Mouse (Mus musculus) erythroblast, embryonic 14.5 days (primary cell): ENCODE data around the gene Gm11567. TPM values are rescaled to one million over a fixed set of nuclear protein-coding genes. Genes with fewer than 3 reads are reported as not detected.

ENCODE experiments used
- H3K27me3 ChIP-seq: 2 replicates; pipeline ENCODE4 v1.6.1; 2012; ENCODE audit warnings: inconsistent platforms; ENCODE audit not compliant: control insufficient read depth
- H3K36me3 ChIP-seq: 2 replicates; pipeline ENCODE4 v1.6.1; 2012; ENCODE audit warnings: mild to moderate bottlenecking, inconsistent platforms; ENCODE audit not compliant: control insufficient read depth
- H3K4me1 ChIP-seq: 2 replicates; pipeline ENCODE4 v1.6.1; 2012; ENCODE audit warnings: inconsistent platforms; ENCODE audit not compliant: control insufficient read depth
- H3K4me3 ChIP-seq: replicated peaks from 2 replicates; pipeline ENCODE3; 2012; ENCODE audit warnings: moderate library complexity, mild to moderate bottlenecking, inconsistent platforms
- H3K9me3 ChIP-seq: 2 replicates; pipeline ENCODE4 v1.6.1; 2012; ENCODE audit warnings: low read length, inconsistent platforms, mixed read lengths; ENCODE audit not compliant: control insufficient read depth
- GATA1 ChIP-seq: IDR thresholded peaks from 2 replicates; pipeline ENCODE4 v1.6.1; 2012; ENCODE audit warnings: low read length, inconsistent platforms, mixed read lengths
- TAL1 ChIP-seq: IDR thresholded peaks from 3 replicates; pipeline ENCODE4 v1.6.1; 2012; ENCODE audit warnings: low read length, inconsistent platforms, mixed read lengths
- polyA plus RNA-seq: library from polyadenylated mRNA; stranded (reverse); fragments of >175 nt; gene quantifications from 2 replicates; pipeline ENCODE4 v1.2.3, GENCODE M21; 2012

Gm11567 gene
- polyA plus RNA-seq, 1 experiment, result not detected

DNA sequence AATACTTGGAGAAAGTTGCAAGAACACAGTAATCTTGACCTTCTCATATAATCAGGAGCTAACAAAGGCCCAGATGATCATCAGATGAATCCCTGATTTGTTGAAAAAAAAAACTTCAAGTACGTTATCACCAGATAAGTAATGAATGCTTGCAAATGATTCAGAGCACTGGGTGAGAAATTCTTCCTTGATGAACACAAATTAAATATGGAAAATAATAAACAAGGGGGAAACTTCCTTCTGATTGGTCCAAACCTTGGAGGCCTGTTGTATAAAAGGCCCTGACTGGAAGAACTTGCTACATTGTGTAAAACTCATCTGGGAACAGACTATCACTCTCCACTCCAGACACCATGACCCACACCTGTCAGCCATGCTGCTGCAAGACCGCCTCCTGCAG lies 28.6 kb downstream of the Gm11567 start, which contains the start of gene Krtap31-1:
Gene Krtap31-1, plus strand, starts transcription at position 301 of the 400 bp plus-strand sequence.
- no peaks in the 10 kb centered on the region for H3K27me3 ChIP-seq
- H3K9me3 ChIP-seq, result peaks cover 6% of the 10 kb centered on the region; the same call in 1 of the 2 replicates
- TF ChIP-seq TAL1 (no peak), GATA1 (no peak)
- no peaks in the 10 kb centered on the region for H3K36me3 ChIP-seq
- no peaks in the 10 kb centered on the region for H3K4me1 ChIP-seq
- H3K4me3 ChIP-seq, result no peak within 1 kb of the TSS

DNA sequence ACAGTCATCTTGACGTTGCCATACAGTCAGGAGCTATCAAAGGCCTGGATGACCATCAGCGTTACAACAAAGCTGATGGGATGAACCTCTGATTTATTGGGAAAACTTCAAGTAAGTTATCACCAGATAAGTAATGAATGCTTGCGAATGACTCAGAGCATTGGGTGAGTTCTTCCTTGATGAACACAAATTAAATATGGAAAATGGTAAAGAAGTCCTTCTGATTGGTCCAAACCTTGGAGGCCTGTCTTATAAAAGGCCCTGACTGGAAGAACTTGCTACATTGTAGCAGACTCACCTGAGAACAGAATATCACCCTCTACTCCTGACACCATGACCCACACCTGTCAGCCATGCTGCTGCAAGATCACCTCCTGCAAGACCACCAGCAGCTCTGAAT lies 35.5 kb downstream of the Gm11567 start, which contains the start of gene Gm11565:
Gene Gm11565, plus strand, starts transcription at position 301 of the 400 bp plus-strand sequence.
- Histone ChIP-seq H3K9me3 (peaks cover 9% of the 10 kb centered on the region), H3K4me1 (no peaks in the 10 kb centered on the region), H3K4me3 (no peak within 1 kb of the TSS), H3K36me3 (no peaks in the 10 kb centered on the region), H3K27me3 (no peaks in the 10 kb centered on the region)
- TF ChIP-seq TAL1 (no peak), GATA1 (no peak)

Other genes with a start within 250 kb of the Gm11567 start
- not detected in 2 replicates for gene Krtap4-2, start 244.1 kb upstream of the Gm11567 start, polyA plus RNA-seq
- gene Krtap4-7, start 235.1 kb upstream of the Gm11567 start, polyA plus RNA-seq, result not detected in 2 replicates
- not detected in 2 replicates for gene Gm11555, start 229.0 kb upstream of the Gm11567 start, polyA plus RNA-seq
- not detected in 2 replicates for gene Gm11563, start 220.2 kb upstream of the Gm11567 start, polyA plus RNA-seq
- not detected in 2 replicates for gene Krtap4-6, start 213.2 kb upstream of the Gm11567 start, polyA plus RNA-seq
- gene Gm14190, start 188.4 kb upstream of the Gm11567 start, polyA plus RNA-seq, result not detected in 2 replicates
- not detected in 2 replicates for gene Gm14180, start 144.9 kb upstream of the Gm11567 start, polyA plus RNA-seq
- gene Gm11595, start 106.3 kb upstream of the Gm11567 start, polyA plus RNA-seq, result not detected in 2 replicates
- not detected in 2 replicates for gene Krtap4-8, start 98.5 kb upstream of the Gm11567 start, polyA plus RNA-seq
- gene Krtap4-9, start 94.0 kb upstream of the Gm11567 start, polyA plus RNA-seq, result not detected in 2 replicates
- gene Gm11596, start 85.7 kb upstream of the Gm11567 start, polyA plus RNA-seq, result not detected in 2 replicates
- not detected in 2 replicates for gene Gm11569, start 80.3 kb upstream of the Gm11567 start, polyA plus RNA-seq
- gene Gm11554, start 74.7 kb upstream of the Gm11567 start, polyA plus RNA-seq, result not detected in 2 replicates
- gene Krtap4-13, start 69.3 kb upstream of the Gm11567 start, polyA plus RNA-seq, result not detected in 2 replicates
- gene Gm11564, start 63.5 kb upstream of the Gm11567 start, polyA plus RNA-seq, result not detected in 2 replicates
- gene 2300003K06Rik, start 41.1 kb upstream of the Gm11567 start, polyA plus RNA-seq, result not detected in 2 replicates
- gene Krtap4-16, start 27.6 kb upstream of the Gm11567 start, polyA plus RNA-seq, result not detected in 2 replicates
- 0.04 TPM in 1 of 2 replicates, not detected in the other for gene Gm11568, start 21.3 kb upstream of the Gm11567 start, polyA plus RNA-seq
- not detected in 2 replicates for gene Gm11559, start 14.7 kb upstream of the Gm11567 start, polyA plus RNA-seq
- not detected in 2 replicates for gene Krtap9-1, start 5.8 kb upstream of the Gm11567 start, polyA plus RNA-seq
- gene Krtap31-1, start 28.7 kb downstream of the Gm11567 start, polyA plus RNA-seq, result not detected in 2 replicates
- not detected in 2 replicates for gene Gm11565, start 35.6 kb downstream of the Gm11567 start, polyA plus RNA-seq
- not detected in 2 replicates for gene Krtap31-2, start 57.1 kb downstream of the Gm11567 start, polyA plus RNA-seq
- not detected in 2 replicates for gene Krtap9-5, start 69.3 kb downstream of the Gm11567 start, polyA plus RNA-seq
- gene Krtap29-1, start 99.9 kb downstream of the Gm11567 start, polyA plus RNA-seq, result not detected in 2 replicates
- not detected in 2 replicates for gene Krtap16-1, start 107.4 kb downstream of the Gm11567 start, polyA plus RNA-seq
- gene Krtap17-1, start 114.8 kb downstream of the Gm11567 start, polyA plus RNA-seq, result not detected in 2 replicates
- not detected in 2 replicates for gene Krt33a, start 137.0 kb downstream of the Gm11567 start, polyA plus RNA-seq
- gene Krt33b, start 150.7 kb downstream of the Gm11567 start, polyA plus RNA-seq, result not detected in 2 replicates
- gene Krt34, start 162.4 kb downstream of the Gm11567 start, polyA plus RNA-seq, result not detected in 2 replicates
- not detected in 2 replicates for gene Krt31, start 171.4 kb downstream of the Gm11567 start, polyA plus RNA-seq
- not detected in 2 replicates for gene Krt32, start 209.0 kb downstream of the Gm11567 start, polyA plus RNA-seq
- not detected in 2 replicates for gene Krt35, start 217.1 kb downstream of the Gm11567 start, polyA plus RNA-seq
- gene Krt36, start 226.4 kb downstream of the Gm11567 start, polyA plus RNA-seq, result not detected in 2 replicates
- not detected in 2 replicates for gene Krt13, start 242.4 kb downstream of the Gm11567 start, polyA plus RNA-seq